Mouse (Mus musculus) heart, postnatal 0 days (tissue): ENCODE measurements around the gene Avpr1a. TPM values are rescaled to one million over a fixed set of nuclear protein-coding genes. Genes with fewer than 3 reads are reported as not detected.

ENCODE experiments used
- ATAC-seq: fragments of 200-750 bp; cut with Nextera tagmentation; 2 replicates; pipeline ENCODE4 v1.8.0; 2017; ENCODE audit warnings: low read depth, moderate number of reproducible peaks, moderate library complexity; ENCODE audit not compliant: insufficient read depth
- DNase-seq: peaks from one replicate; pipeline ENCODE4 v3.0.0-alpha.2; 2016; ENCODE audit warnings: low spot score
- H3K27ac ChIP-seq: fragments of 300-500 bp; sonication (generic); 2 replicates; pipeline ENCODE4 v1.5.1; 2014; ENCODE audit warnings: low read depth, mild to moderate bottlenecking
- H3K27me3 ChIP-seq: fragments of 300-500 bp; sonication (generic); 2 replicates; pipeline ENCODE4 v1.6.1; 2014; ENCODE audit warnings: low read length, mixed read lengths; ENCODE audit not compliant: control insufficient read depth, insufficient read depth
- H3K36me3 ChIP-seq: fragments of 300-500 bp; sonication (generic); replicated peaks from 2 replicates; pipeline ENCODE4 v1.6.1; 2014; ENCODE audit warnings: low read length, mixed read lengths; ENCODE audit not compliant: control insufficient read depth, insufficient read depth
- H3K4me1 ChIP-seq: fragments of 300-500 bp; sonication (generic); 2 replicates; pipeline ENCODE4 v1.6.1; 2014; ENCODE audit warnings: antibody characterized with exemption; ENCODE audit not compliant: control insufficient read depth, insufficient read depth
- H3K4me2 ChIP-seq: fragments of 300-500 bp; sonication (generic); 2 replicates; pipeline ENCODE4 v1.6.1; 2014; ENCODE audit warnings: low read depth, mild to moderate bottlenecking, low read length, moderate library complexity
- H3K4me3 ChIP-seq: fragments of 300-500 bp; sonication (generic); 2 replicates; pipeline ENCODE4 v1.5.1; 2014; ENCODE audit warnings: low read depth, low read length
- H3K9ac ChIP-seq: fragments of 300-500 bp; sonication (generic); replicated peaks from 2 replicates; pipeline ENCODE4 v1.6.1; 2014; ENCODE audit warnings: low read depth, low read length, mixed read lengths
- H3K9me3 ChIP-seq: fragments of 300-500 bp; sonication (generic); replicated peaks from 2 replicates; pipeline ENCODE4 v1.6.1; 2016; ENCODE audit warnings: low read length; ENCODE audit not compliant: control insufficient read depth
- CTCF ChIP-seq: IDR thresholded peaks from 2 replicates; pipeline ENCODE4 v1.5.1; 2016; ENCODE audit warnings: antibody characterized with exemption, control low read depth, low read depth
- EP300 ChIP-seq: IDR thresholded peaks from 2 replicates; pipeline ENCODE4 v1.6.1; 2016; ENCODE audit warnings: antibody characterized with exemption, low read depth
- WGBS: fragments of 180-500 bp; shearing (Covaris S2); extraction: QIAGEN DNeasy Blood & Tissue Kit; methylation state at CpG from one replicate; pipeline ENCODE4 v1.1.7; 2014; 5-methylcytosine and 5-hydroxymethylcytosine counted together
- polyA plus RNA-seq: library from polyadenylated mRNA; unstranded; fragments of >200 nt; fragmentation: Nextera tagmentation; extraction: Ambion mirVana; gene quantifications from 2 replicates; pipeline ENCODE4 v1.2.1, GENCODE M21; 2015
- total RNA-seq: library from RNA; depleted of rRNA; stranded (reverse); fragments of >200 nt; gene quantifications from 2 replicates; pipeline ENCODE4 v1.2.3, GENCODE M21; 2014; ENCODE audit warnings: low replicate concordance

Gene Avpr1a
- total and polyA plus RNA-seq, 2 experiments from 2014 or later: 0.16 to 1.3 TPM

- Histone ChIP-seq H3K4me3 (no peak overlapping the region), H3K9ac (no peak overlapping the region), H3K4me2 (no peak overlapping the region), H3K27me3 (no peaks in the 10 kb centered on the region), H3K36me3 (no peaks in the 10 kb centered on the region), H3K27ac (no peak overlapping the region), H3K4me1 (no peaks in the 10 kb centered on the region), H3K9me3 (no peaks in the 10 kb centered on the region)
- ATAC-seq: no peak
- WGBS: 59% methylated on average over 4 of the region's 4 CpGs
- DNase-seq: no peak
- TF ChIP-seq EP300 (no peak), CTCF (no peak)
These were observed 15.6 kb upstream of the Avpr1a start for GRCm38 (mm10) chr10:122432690-122433089.

- Histone ChIP-seq H3K9me3 (no peaks in the 10 kb centered on the region), H3K9ac (no peak overlapping the region), H3K4me2 (no peak overlapping the region), H3K4me3 (no peak overlapping the region), H3K36me3 (no peaks in the 10 kb centered on the region), H3K27me3 (peaks cover 37% of the 10 kb centered on the region), H3K27ac (no peak overlapping the region), H3K4me1 (peaks cover 10% of the 10 kb centered on the region; the same call in 1 of the 2 replicates)
- WGBS: 31% methylated on average over 6 of the region's 10 CpGs
- peak; percentile 29 for DNase-seq
- ATAC-seq: no peak
- peak; percentile 69 for TF ChIP-seq CTCF
- no peak for TF ChIP-seq EP300
These were observed 1.0 kb upstream of the Avpr1a start for GRCm38 (mm10) chr10:122447275-122447674.

- DNase-seq: no peak
- WGBS: 2% methylated on average over 70 of the region's 70 CpGs
- peaks cover 13% of the 10 kb centered on the region; the same call in 1 of the 2 replicates for H3K4me1 ChIP-seq
- peak overlapping the region; percentile 76 for H3K4me2 ChIP-seq
- no peak for ATAC-seq
- peak overlapping the region; percentile 50 for H3K4me3 ChIP-seq
- no peak overlapping the region for H3K27ac ChIP-seq
- H3K27me3 ChIP-seq: peaks cover 37% of the 10 kb centered on the region
- H3K36me3 ChIP-seq: no peaks in the 10 kb centered on the region
- TF ChIP-seq EP300 (no peak), CTCF (no peak)
- no peak overlapping the region for H3K9ac ChIP-seq
- no peaks in the 10 kb centered on the region for H3K9me3 ChIP-seq
These were observed 665 bp downstream of the Avpr1a start for GRCm38 (mm10) chr10:122448717-122449611.

GRCm38 (mm10) chr10:122449856-122450255 is 1.6 kb downstream of the Avpr1a start:
- H3K4me3 ChIP-seq: 0 out of 2 replicates have a peak overlapping the region, but pooled peaks have one; percentile 5
- H3K9ac ChIP-seq: no peak overlapping the region
- no peak overlapping the region for H3K4me2 ChIP-seq
- H3K27me3 ChIP-seq: peaks cover 37% of the 10 kb centered on the region
- DNase-seq (no peak), ATAC-seq (no peak)
- H3K36me3 ChIP-seq: no peaks in the 10 kb centered on the region
- no peaks in the 10 kb centered on the region for H3K9me3 ChIP-seq
- peaks cover 13% of the 10 kb centered on the region; the same call in 1 of the 2 replicates for H3K4me1 ChIP-seq
- H3K27ac ChIP-seq: no peak overlapping the region
- TF ChIP-seq EP300: no peak
- no peak for TF ChIP-seq CTCF

- H3K9ac ChIP-seq: no peak overlapping the region
- H3K4me3 ChIP-seq: no peak overlapping the region
- H3K36me3 ChIP-seq: no peaks in the 10 kb centered on the region
- H3K4me2 ChIP-seq: no peak overlapping the region
- ATAC-seq (no peak), DNase-seq (no peak)
- no peak for TF ChIP-seq CTCF
- TF ChIP-seq EP300: no peak
- peaks cover 11% of the 10 kb centered on the region; the same call in 1 of the 2 replicates for H3K4me1 ChIP-seq
- no peak overlapping the region for H3K27ac ChIP-seq
- no peaks in the 10 kb centered on the region for H3K9me3 ChIP-seq
- WGBS: 27% methylated on average over 3 of the region's 3 CpGs
- H3K27me3 ChIP-seq: peaks cover 24% of the 10 kb centered on the region
These were observed 5.2 kb downstream of the Avpr1a start for GRCm38 (mm10) chr10:122453466-122453865.
